Mouse (Mus musculus) gastrocnemius, postnatal 25 days (tissue): ENCODE results near the gene Angel1. TPM values are rescaled to one million over a fixed set of nuclear protein-coding genes. Genes with fewer than 3 reads are reported as not detected.

Source experiments
- DNase-seq: peaks from one replicate; pipeline ENCODE4 v3.0.0; 2022
- total RNA-seq, 2 experiments: library from RNA; stranded (reverse); gene quantifications; 1 replicate in 1 of 2; 2 replicates in 1 of 2; pipeline ENCODE4 v1.2.3; 2021

The Angel1 gene
- total RNA-seq, 2 experiments from 2014 or later, result 3.3 to 3.8 TPM

DNA sequence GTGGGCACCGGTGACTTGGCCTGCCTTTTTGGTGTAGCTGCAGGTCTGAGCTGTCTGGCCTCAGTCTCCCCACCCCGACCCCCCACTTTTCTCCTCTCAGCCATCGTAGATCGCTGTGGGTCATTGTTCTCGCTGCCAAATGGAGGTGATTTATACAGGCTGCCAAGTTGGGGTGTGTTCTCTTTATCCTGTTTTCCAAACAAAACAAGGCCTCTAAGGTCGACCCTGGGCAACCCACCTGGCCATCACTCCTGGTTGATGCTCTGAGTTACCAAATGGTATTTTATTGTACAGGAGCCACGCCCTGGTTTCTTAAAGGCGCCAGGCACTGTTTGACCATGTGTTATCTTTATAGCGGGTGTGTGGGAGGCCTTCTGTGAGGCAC lies 46.7 kb downstream of the Angel1 start:
- no peak for DNase-seq

DNA sequence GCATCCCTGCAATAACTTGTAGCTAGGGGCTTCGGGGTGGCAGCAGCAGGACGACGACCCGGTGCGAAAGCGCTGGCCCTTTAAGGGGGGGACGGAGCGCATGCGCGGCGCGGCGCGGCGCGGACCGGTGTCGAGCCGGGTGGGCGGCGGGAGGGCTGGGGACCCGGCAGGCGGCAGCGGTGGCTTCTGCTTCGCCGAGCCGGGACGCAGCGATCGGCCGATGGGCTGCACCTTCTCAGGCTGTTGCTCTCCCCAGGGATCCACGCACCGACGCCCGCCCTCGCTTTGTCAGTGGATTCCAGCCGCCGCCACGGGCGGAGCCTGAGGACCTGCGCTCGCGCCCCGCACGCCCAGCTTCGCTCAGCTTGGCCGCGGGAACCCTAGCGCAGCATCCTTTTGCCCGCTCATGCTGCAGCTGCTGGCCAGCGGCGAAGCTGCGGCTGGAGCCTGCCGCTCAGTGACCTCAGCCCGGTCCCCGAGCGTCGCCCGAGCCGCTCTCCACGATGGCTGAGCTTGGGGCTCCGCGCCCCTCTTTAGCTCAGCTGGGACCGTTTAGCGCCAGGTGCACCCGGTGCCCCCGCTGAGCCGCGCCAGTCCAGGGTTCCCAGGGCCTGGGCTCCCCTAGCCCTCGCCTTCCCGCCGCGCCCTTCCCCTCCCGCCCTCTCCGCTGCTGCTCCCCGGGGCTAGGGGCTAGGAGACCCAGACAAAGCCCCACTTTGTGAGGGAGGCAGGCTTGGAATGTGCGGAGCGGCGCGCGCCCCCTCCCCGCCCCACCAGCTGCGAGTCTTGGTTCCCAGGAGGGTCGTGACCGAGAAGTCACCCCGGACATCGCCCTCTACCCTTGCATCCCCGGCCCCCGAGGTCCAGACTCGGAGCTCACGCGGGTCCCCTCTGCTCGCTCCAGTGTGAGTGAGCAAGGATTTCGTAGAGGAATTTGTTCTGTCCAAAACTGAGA lies 47.4 kb downstream of the Angel1 start, which contains the start of gene Vash1:
Gene Vash1, plus strand, starts transcription at position 110 of the 955 bp plus-strand sequence.
- DNase-seq, result peak; percentile 52

DNA sequence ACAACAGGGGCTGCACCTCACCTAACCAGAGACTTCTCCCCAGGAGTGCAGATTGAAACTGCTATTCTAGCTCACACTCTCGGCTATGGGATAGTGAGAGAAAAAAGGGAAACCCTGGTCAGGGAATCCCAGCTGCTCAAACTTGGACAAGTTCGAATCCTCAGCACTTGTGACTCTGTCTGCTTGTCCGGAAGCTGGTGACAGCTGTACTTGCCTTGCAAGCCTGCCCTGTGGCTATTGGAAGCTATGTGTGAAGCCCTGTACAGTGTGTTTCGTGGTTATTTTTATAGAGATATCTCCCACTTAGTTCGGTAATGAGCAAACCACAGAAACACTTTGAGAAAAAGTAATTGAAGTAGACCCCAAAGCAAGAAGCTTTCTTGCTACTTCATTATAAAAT lies 53.8 kb downstream of the Angel1 start:
- no peak for DNase-seq

DNA sequence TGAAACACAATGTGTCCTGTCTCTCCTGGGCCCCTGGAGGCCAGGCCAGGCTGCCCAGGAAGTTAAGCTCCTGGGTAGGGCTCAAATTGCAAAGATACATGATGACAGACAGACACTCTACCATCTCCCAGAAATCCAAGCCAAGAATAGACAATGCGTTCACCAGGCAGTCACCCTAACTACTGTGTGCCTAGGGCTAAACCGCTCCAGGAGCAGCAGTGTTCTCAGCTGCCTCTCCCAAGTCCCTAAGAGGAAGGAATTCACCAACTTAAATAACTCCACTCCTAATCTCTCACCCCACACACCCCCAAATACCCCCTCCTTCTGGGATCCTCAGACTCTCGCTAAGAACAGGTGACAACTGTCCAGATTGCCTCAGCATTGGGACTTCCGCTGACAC lies 54.2 kb downstream of the Angel1 start:
- DNase-seq, result no peak

- DNase-seq, result no peak
Observed at GRCm38 (mm10) chr12:86668404-86668803, 57.9 kb downstream of the Angel1 start.

GRCm38 (mm10) chr12:86665656-86666055 lies 60.6 kb downstream of the Angel1 start:
- DNase-seq, result no peak

DNA sequence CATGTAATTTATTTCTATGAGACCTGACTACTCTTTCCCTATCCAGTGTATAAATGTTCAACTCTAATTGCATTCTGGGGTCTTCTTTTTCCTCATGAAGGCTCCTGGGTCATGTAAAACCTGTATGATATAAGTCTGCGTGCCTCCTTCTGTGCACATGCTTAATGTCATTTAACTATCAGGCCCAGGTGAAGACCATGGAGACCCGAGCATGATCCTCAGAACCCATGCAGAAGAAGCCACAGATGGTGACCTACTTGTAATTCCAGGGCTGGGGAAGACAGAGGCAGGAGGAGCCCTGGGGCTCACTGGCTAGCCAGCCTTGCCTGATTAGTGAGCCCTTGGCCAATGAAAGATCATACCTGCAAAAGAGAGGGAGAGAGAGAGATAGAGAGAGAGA lies 65.8 kb downstream of the Angel1 start:
- no peak for DNase-seq

GRCm38 (mm10) chr12:86659447-86659968 lies 66.8 kb downstream of the Angel1 start:
- DNase-seq, result no peak

GRCm38 (mm10) chr12:86652570-86653041 lies 73.7 kb downstream of the Angel1 start:
- peak; percentile 84 for DNase-seq

GRCm38 (mm10) chr12:86651301-86651860 lies 74.9 kb downstream of the Angel1 start:
- no peak for DNase-seq

Other genes with a start within 250 kb of the Angel1 start
- 10 to 100 TPM; 10.3 to 11.8 TPM for gene Vash1, start 47.8 kb downstream of the Angel1 start, total RNA-seq
- gene Lrrc74a, start 7.9 kb upstream of the Angel1 start, total RNA-seq, result not detected
- 10 to 100 TPM; 22.0 to 24.0 TPM for gene Irf2bpl, start 158.3 kb upstream of the Angel1 start, total RNA-seq
- 10 to 100 TPM; 22.7 to 32.3 TPM for gene Cipc, start 220.6 kb upstream of the Angel1 start, total RNA-seq